Comparison of ENCODE assay signal across 25 mouse cellular contexts in the genomic region with DNA sequence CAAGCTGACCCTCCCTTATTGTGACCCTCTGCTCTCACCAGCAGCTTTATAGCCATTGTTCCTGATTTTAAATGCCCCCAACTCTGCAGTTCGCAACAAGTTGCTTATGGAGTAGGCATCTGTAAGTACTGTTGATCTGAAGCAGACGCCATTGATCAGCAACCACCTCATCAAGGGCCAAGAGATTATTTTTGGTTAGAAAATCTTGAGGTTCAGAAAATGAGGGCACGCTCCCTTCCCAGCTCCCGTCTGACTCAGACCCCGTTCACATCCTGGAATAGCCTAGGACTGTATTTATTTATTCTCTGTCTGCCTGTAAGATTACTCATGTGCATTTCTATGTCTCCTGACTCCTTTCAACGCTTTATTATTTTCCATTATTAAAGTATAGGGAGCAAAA. TPM values are rescaled to one million over a fixed set of nuclear protein-coding genes. Genes with fewer than 3 reads are reported as not detected.
A peak's percentile ranks its signal among the peaks of the same experiment; 100 is the strongest.
DNase-seq lines count a peak whose midpoint lies in the region; TF ChIP-seq lines count a peak whose summit lies in the region.
"Had no signal": no experiment of that assay in that cellular context is flagged by ENCODE, and none has a peak within 500 bp of the region (broad histone marks: within the 10 kb centered on the region; RNA-seq: fewer than 3 reads in every experiment).

No protein-coding gene starts in this region.

- TF ChIP-seq CTCF in embryonic fibroblast, embryonic 13.5 days (IDR thresholded peaks at IDR 0.05; ENCODE audit: borderline replicate concordance, insufficient read depth, low read length) = no peak

- H3K4me3 ChIP-seq in embryonic fibroblast, embryonic 13.5 days (ENCODE audit: insufficient read depth, low read length) = no peak overlapping the region
- H3K4me3 ChIP-seq: embryonic facial prominence, embryonic 10.5 days; erythroblast, embryonic 14.5 days; forebrain, embryonic 15.5 days; heart, adult 2 months; heart, embryonic 15.5 days; hindbrain, embryonic 13.5 days had no signal

- DNase-seq in NIH3T3 (ENCODE audit: low read depth) = peak; percentile 69
- peak; percentile 46 for DNase-seq in lung, postnatal 14 days
- no peak for DNase-seq in spleen, postnatal 4 days (ENCODE audit: low spot score in 2 of 2)
- no peak for DNase-seq in cerebellum, adult 8-10 months
- no peak for DNase-seq in right cerebral cortex, postnatal 14 days
- DNase-seq: adrenal gland, postnatal 10 days; B cell, adult 2 months; cerebellum, adult 18-20 months; cerebellum, postnatal 10 days; gastrocnemius, postnatal 10 days; heart, adult 2 months; heart, postnatal 14 days had no signal

- H3K4me1 ChIP-seq in embryonic fibroblast, embryonic 13.5 days (ENCODE audit: control insufficient read depth, insufficient read depth, low read length) = peaks cover 10% of the 10 kb centered on the region
- H3K4me1 ChIP-seq: embryonic facial prominence, embryonic 10.5 days; forebrain, embryonic 15.5 days; heart, embryonic 15.5 days; hindbrain, embryonic 13.5 days had no signal

- TF ChIP-seq POLR2A in embryonic fibroblast, embryonic 13.5 days (IDR thresholded peaks at IDR 0.05; ENCODE audit: low read depth, low read length) = no peak

- peak overlapping the region; percentile 97 for H3K27ac ChIP-seq in embryonic fibroblast, embryonic 13.5 days (ENCODE audit: insufficient read depth, low read length)
- H3K27ac ChIP-seq: embryonic facial prominence, embryonic 10.5 days; forebrain, embryonic 15.5 days; heart, adult 2 months; heart, embryonic 15.5 days; hindbrain, embryonic 13.5 days; hindbrain, postnatal 0 days had no signal

RNA-seq across cellular contexts. Expression of a gene that starts 16.1 kb away (rescaled TPM):
- polyA plus RNA-seq in embryonic fibroblast, embryonic 13.5 days (2011; ENCODE audit: insufficient read length, low read depth, missing spikeins) = 26.5 and 29.9 TPM in 2 replicates
- polyA plus RNA-seq: CD4-positive, CD25-positive, alpha-beta regulatory T cell, adult 4 months; G1E had no signal

RNA-seq across cellular contexts. Expression of a gene that starts 33.1 kb away (rescaled TPM):
- polyA plus RNA-seq in embryonic fibroblast, embryonic 13.5 days (2011; ENCODE audit: insufficient read length, low read depth, missing spikeins) = not detected in 2 replicates
- polyA plus RNA-seq: CD4-positive, CD25-positive, alpha-beta regulatory T cell, adult 4 months; embryonic facial prominence, embryonic 10.5 days; embryonic facial prominence, embryonic 14.5 days; erythroblast, embryonic 14.5 days; forebrain, embryonic 11.5 days; forebrain, embryonic 15.5 days; G1E; gonadal fat pad, adult 2 months; heart, adult 2 months; heart, embryonic 11.5 days; heart, embryonic 15.5 days; hindbrain, embryonic 13.5 days; hindbrain, postnatal 0 days had no signal

Comparison
In these comparisons a context has a peak if more than half of its experiments do, and no peak if none do; other contexts are left out.
1. DNase-seq: peak in NIH3T3 (single experiment) and lung, postnatal 14 days (single experiment); none in spleen, postnatal 4 days (0 of 2), cerebellum, adult 8-10 months (single experiment) and right cerebral cortex, postnatal 14 days (single experiment).